Mouse (Mus musculus) thymus, adult 2 months (tissue): Measurements from ENCODE around the gene Mcm7. TPM values are rescaled to one million over a fixed set of nuclear protein-coding genes. Genes with fewer than 3 reads are reported as not detected.

ENCODE experiments used
- DNase-seq: peaks from one replicate; pipeline ENCODE4 v3.0.0; 2021
- H3K27ac ChIP-seq: fragments of 200-500 bp; 2 replicates; pipeline ENCODE4 v1.5.1; 2012; ENCODE audit warnings: low read length, control low read depth; ENCODE audit not compliant: control insufficient read depth, insufficient read depth
- H3K27me3 ChIP-seq: fragments of 200-500 bp; 2 replicates; pipeline ENCODE4 v1.6.1; 2012; ENCODE audit warnings: mild to moderate bottlenecking, low read length, moderate library complexity, mixed read lengths; ENCODE audit not compliant: control insufficient read depth, insufficient read depth
- H3K36me3 ChIP-seq: fragments of 200-500 bp; 2 replicates; pipeline ENCODE4 v1.6.1; 2012; ENCODE audit warnings: mild to moderate bottlenecking, low read length, moderate library complexity; ENCODE audit not compliant: control insufficient read depth, insufficient read depth
- H3K4me1 ChIP-seq: fragments of 200-500 bp; replicated peaks from 2 replicates; pipeline ENCODE4 v1.6.1; 2012; ENCODE audit warnings: low read length; ENCODE audit not compliant: control insufficient read depth, insufficient read depth
- H3K4me3 ChIP-seq: fragments of 200-500 bp; 2 replicates; pipeline ENCODE4 v1.5.1; 2012; ENCODE audit warnings: mild to moderate bottlenecking, low read length, control low read depth, moderate library complexity; ENCODE audit not compliant: control insufficient read depth, insufficient read depth
- CTCF ChIP-seq: fragments of 200-500 bp; IDR thresholded peaks from 2 replicates; pipeline ENCODE4 v1.5.1; 2012; ENCODE audit warnings: mild to moderate bottlenecking, control low read depth, low read length, moderate library complexity, borderline replicate concordance; ENCODE audit not compliant: control insufficient read depth, poor library complexity, insufficient read depth; ENCODE audit errors: extremely low read depth
- POLR2A ChIP-seq: fragments of 200-500 bp; IDR thresholded peaks from 2 replicates; pipeline ENCODE4 v1.6.1; 2012; ENCODE audit warnings: mild to moderate bottlenecking, low read length, control low read depth, moderate library complexity; ENCODE audit not compliant: control insufficient read depth, poor library complexity, insufficient read depth; ENCODE audit errors: extremely low read depth
- WGBS: fragments of 180-500 bp; shearing (Covaris S2); methylation state at CpG from one replicate; pipeline ENCODE4 v1.1.7; 2018; 5-methylcytosine and 5-hydroxymethylcytosine counted together
- polyA plus RNA-seq: library from polyadenylated mRNA; depleted of rRNA; stranded (reverse); fragments of >200 nt; gene quantifications from 2 replicates; pipeline ENCODE4 v1.2.3, GENCODE M21; 2012

The Mcm7 gene
- polyA plus RNA-seq, 1 experiment: 181 TPM

DNA sequence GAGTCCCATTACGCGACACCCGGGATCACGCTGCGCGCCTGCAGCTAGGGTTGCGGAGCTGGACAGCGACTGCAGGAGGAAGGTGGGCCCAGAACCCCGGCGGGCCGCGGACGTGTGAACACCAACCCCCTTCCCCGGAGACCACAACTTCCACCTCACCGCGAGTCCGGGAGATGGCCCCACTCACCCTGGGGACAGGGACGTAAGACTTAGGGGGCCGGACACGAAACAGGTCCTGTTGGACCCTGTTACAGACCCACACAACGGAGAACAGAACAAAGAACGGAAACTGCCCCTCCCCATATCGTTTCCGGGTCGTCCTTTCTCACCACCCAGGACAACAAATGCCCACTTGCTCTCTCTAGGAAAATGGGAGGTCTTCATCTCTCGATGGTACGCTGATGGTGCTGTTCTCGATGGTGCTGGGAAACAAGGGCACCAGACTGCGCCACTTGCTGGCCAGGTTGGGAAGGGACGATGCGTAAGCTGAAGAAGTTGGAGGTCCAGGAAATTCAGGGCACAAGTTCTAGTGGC lies 16.7 kb downstream of the Mcm7 start, which contains the start of gene Zfp113:
Gene Zfp113 (minus strand): TSS at position 302 of the 534 bp plus-strand sequence.
- Histone ChIP-seq H3K27ac (peak within 1 kb of the TSS; percentile 33), H3K27me3 (no peaks in the 10 kb centered on the region), H3K4me3 (peak within 1 kb of the TSS; percentile 85), H3K36me3 (peaks cover 13% of the 10 kb centered on the region), H3K4me1 (no peaks in the 10 kb centered on the region; the same call in 1 of the 2 replicates)
- under 1% methylated on average over 31 of the region's 31 CpGs for WGBS
- peak; percentile 91 for DNase-seq
- TF ChIP-seq POLR2A: no peak
- TF ChIP-seq CTCF: peak; percentile 75; the same call in 1 of the 2 replicates

DNA sequence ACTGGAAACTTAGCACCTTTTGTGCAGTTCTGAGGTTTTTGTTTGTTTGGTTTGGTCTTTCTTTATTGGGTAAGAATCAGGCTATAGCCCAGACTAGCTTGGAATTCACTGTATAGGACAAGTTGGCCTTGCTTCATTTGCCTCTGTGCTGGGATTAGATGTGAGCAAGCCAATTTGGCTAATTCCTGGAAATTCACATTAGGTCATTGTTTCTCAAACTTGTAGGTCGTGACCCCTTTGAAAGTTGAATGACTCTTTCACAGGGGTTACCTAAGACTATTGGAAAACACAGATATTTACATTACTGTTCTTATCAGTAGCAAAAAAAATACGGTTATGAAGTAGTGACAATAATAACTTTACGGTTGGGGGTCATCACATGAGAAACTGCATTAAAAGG lies 17.8 kb downstream of the Mcm7 start:
- TF ChIP-seq POLR2A (no peak), CTCF (no peak)

GRCm38 (mm10) chr5:138138585-138138984 lies 33.6 kb downstream of the Mcm7 start:
- Histone ChIP-seq H3K27me3 (no peaks in the 10 kb centered on the region), H3K4me1 (no peaks in the 10 kb centered on the region), H3K36me3 (peaks cover 16% of the 10 kb centered on the region), H3K4me3 (no peak overlapping the region), H3K27ac (no peak overlapping the region)
- 30% methylated on average over 4 of the region's 4 CpGs for WGBS
- no peak for TF ChIP-seq POLR2A
- no peak for TF ChIP-seq CTCF
- DNase-seq: no peak

More for the DNA sequence above, 17.8 kb downstream of the Mcm7 start:
- Histone ChIP-seq H3K4me1 (no peaks in the 10 kb centered on the region; the same call in 1 of the 2 replicates), H3K36me3 (peaks cover 17% of the 10 kb centered on the region), H3K27ac (no peak overlapping the region), H3K27me3 (no peaks in the 10 kb centered on the region), H3K4me3 (no peak overlapping the region)
- WGBS: 90% methylated on average over 3 of the region's 3 CpGs
- DNase-seq: no peak

DNA sequence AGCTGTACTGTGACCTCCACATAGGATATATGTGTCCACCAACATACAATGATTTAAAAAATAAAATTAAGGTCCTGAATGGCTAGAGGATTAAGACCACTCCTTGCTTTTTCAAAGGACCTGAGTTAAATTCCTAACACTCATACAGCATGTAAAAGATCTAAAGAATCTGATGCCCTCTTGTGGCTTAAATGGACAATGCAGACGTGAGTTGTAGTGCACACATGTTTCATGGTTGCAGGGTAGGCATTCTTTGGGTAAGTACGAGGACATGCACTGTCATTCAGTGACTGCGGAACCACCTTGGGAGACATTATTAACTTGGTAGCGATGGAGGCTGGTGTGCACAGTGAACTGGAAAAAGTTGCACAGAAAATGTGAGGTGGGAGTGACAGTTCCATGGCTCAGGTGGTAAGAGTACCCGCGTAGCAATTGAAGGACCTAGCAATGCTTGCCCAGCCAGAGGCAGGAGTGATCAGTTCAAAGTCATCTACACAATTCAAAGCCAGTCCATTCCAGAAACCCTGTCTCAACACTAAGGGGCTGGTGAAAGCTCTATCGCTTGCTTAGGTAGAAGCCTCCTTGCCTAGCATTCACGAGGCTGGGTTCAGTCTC lies 34.2 kb downstream of the Mcm7 start:
- no peak for TF ChIP-seq POLR2A
- TF ChIP-seq CTCF: no peak
- 44% methylated on average over 8 of the region's 8 CpGs for WGBS
- H3K4me3 ChIP-seq: no peak overlapping the region
- no peak overlapping the region for H3K27ac ChIP-seq
- peaks cover 19% of the 10 kb centered on the region for H3K36me3 ChIP-seq
- no peaks in the 10 kb centered on the region for H3K4me1 ChIP-seq
- peak; percentile 53 for DNase-seq
- H3K27me3 ChIP-seq: no peaks in the 10 kb centered on the region

DNA sequence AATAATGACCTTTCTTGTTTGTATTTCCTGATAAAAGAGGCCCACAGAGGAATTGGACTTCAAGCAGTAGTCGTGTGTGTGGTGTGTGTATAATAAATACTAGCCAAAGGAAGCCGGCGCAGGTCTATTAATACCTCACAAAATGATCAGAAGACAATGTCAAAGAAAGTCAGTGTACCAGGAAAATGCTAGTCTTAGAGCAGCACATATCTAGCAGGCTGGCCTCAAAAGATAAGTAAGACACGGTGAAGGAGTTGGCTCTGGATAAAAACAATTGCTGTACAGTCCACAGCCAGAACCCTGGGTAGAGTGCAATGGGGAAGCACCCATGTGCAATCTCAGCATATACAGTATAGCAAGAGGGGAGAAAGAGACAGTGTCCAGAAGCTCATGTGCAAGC lies 35.0 kb downstream of the Mcm7 start:
- TF ChIP-seq POLR2A: no peak
- no peak for TF ChIP-seq CTCF
- H3K27ac ChIP-seq: no peak overlapping the region
- H3K27me3 ChIP-seq: no peaks in the 10 kb centered on the region
- no peak for DNase-seq
- no peak overlapping the region for H3K4me3 ChIP-seq
- WGBS: 83% methylated on average over 4 of the region's 4 CpGs
- peaks cover 19% of the 10 kb centered on the region for H3K36me3 ChIP-seq
- no peaks in the 10 kb centered on the region for H3K4me1 ChIP-seq

DNA sequence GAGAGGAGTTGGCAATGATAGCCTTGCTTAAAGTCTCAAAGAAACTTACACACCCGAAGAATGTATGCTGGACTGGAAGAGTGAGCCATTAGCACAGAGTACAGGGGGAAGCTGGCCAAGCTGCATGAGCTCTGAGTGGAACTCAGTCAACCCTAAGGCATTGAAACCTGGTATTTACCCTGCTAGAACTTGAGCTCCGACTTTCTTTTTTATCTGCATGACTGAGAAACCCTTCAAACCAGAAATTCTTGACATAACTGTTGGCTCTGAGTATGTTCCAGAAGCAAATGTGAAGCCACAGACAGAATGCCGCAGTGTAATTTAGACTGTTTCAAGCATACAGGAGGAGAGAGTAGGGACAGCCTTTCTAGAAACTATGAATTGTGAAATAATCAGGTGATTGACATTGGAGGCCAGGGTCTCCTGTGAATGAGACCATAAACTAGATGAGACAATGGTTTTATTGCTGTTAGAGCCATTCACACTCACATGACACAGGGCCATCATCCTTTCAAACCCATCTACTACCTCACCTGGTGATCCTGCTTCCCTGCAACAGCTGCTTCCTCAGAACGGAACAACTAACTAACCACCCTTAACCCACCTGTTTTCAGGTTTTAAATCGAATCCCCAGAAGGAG lies 39.7 kb downstream of the Mcm7 start:
- Histone ChIP-seq H3K36me3 (peaks cover 57% of the 10 kb centered on the region), H3K4me1 (no peaks in the 10 kb centered on the region), H3K27ac (no peak overlapping the region), H3K4me3 (no peak overlapping the region), H3K27me3 (no peaks in the 10 kb centered on the region)
- WGBS: 95% methylated on average over 5 of the region's 5 CpGs
- no peak for DNase-seq
- TF ChIP-seq CTCF (no peak), POLR2A (no peak)

DNA sequence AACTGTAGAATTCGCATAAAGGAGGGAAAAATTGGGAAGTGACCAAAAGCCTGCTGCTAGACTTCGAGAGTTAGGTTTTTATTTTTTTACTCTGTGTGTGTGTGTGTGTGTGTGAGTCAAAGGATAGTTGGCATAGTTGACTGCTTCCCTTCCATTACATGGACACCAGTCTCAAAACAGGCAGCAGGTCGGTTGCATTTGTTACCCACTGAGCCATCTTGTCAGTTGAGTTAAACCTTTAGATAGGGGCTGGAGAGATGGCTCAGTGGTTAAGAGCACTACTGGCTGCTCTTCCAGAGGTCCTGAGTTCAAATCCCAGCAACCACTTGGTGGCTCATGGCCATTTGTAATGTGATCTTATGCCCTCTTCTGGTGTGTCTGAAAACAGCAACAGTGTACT lies 54.2 kb downstream of the Mcm7 start:
- no peak for DNase-seq
- TF ChIP-seq CTCF: no peak
- no peak for TF ChIP-seq POLR2A
- no peak overlapping the region for H3K4me3 ChIP-seq
- 75% methylated on average over 3 of the region's 3 CpGs for WGBS
- H3K36me3 ChIP-seq: no peaks in the 10 kb centered on the region
- H3K27ac ChIP-seq: no peak overlapping the region
- peaks cover 4% of the 10 kb centered on the region for H3K4me1 ChIP-seq
- H3K27me3 ChIP-seq: no peaks in the 10 kb centered on the region
